Comparison of ENCODE assay signal across 17 mouse cellular contexts in genomic region chr16:20418054-20418453, GRCm38 (mm10).
"Had no signal": no experiment of that assay in that cellular context is flagged by ENCODE, and none has a peak within 500 bp of the region (broad histone marks: within the 10 kb centered on the region; RNA-seq: fewer than 3 reads in every experiment).

No protein-coding gene starts in this region.

- H3K27me3 ChIP-seq: lung, embryonic 15.5 days; megakaryocyte, embryonic 14.5 days; midbrain, embryonic 13.5 days; midbrain, embryonic 15.5 days; neural tube, embryonic 12.5 days; stomach, embryonic 15.5 days had no signal

- DNase-seq: lung, adult 2 months; lung, postnatal 14 days; lung, postnatal 36 days; right cerebral cortex, postnatal 14 days; thymus, adult 2 months; thymus, postnatal 25 days; thymus, postnatal 4 days had no signal

- H3K4me2 ChIP-seq: lung, embryonic 15.5 days; midbrain, embryonic 11.5 days; midbrain, embryonic 13.5 days; midbrain, embryonic 15.5 days; neural tube, embryonic 12.5 days; stomach, embryonic 15.5 days had no signal

- H3K9me3 ChIP-seq: lung, embryonic 15.5 days; megakaryocyte, embryonic 14.5 days; midbrain, embryonic 13.5 days; midbrain, embryonic 15.5 days; neural tube, embryonic 12.5 days; stomach, embryonic 15.5 days had no signal

- H3K4me1 ChIP-seq: lung, embryonic 15.5 days; neural tube, embryonic 12.5 days; stomach, embryonic 15.5 days had no signal

- H3K9ac ChIP-seq: lung, embryonic 15.5 days; midbrain, embryonic 13.5 days; midbrain, embryonic 15.5 days; neural tube, embryonic 12.5 days; stomach, embryonic 15.5 days had no signal

- H3K27ac ChIP-seq: lung, embryonic 15.5 days; macrophage; midbrain, embryonic 13.5 days; midbrain, embryonic 15.5 days; neural tube, embryonic 12.5 days; stomach, embryonic 15.5 days; stomach, postnatal 0 days had no signal

- ATAC-seq: lung, postnatal 0 days; midbrain, embryonic 13.5 days; midbrain, embryonic 15.5 days had no signal

- H3K4me3 ChIP-seq: lung, embryonic 15.5 days; megakaryocyte, embryonic 14.5 days; midbrain, embryonic 13.5 days; midbrain, embryonic 15.5 days; neural tube, embryonic 12.5 days; stomach, embryonic 15.5 days had no signal
